Mouse (Mus musculus): ENCODE data around the gene Rsbn1l. TPM values are rescaled to one million over a fixed set of nuclear protein-coding genes. Genes with fewer than 3 reads are reported as not detected.

The Rsbn1l gene
- polyA plus RNA-seq (2014; fragmentation: Illumina TruSeq; extraction: RNeasy Lipid Tissue Mini Kit (QIAGEN cat#74804); ENCODE audit: low replicate concordance), result 43.8 TPM

GRCm38 (mm10) chr5:20956298-20956697 is at the start of gene Rsbn1l:
TSS of gene Rsbn1l (minus strand) at chr5:20956398.

GRCm38 (mm10) chr5:20881915-20882800 is 74.0 kb downstream of the Rsbn1l start, which contains the start of the genes Phtf2 and Tmem60:
TSS of gene Phtf2 (minus strand) at chr5:20882124.
TSS of gene Tmem60 (plus strand) at chr5:20882191.

Other genes starting within 250 kb of the Rsbn1l start
- 7.1 TPM for gene Phtf2, start 74.3 kb downstream of the Rsbn1l start, polyA plus RNA-seq (2014; fragmentation: Illumina TruSeq; extraction: RNeasy Lipid Tissue Mini Kit (QIAGEN cat#74804); ENCODE audit: low replicate concordance)
- 28.5 TPM for gene Tmem60, start 74.2 kb downstream of the Rsbn1l start, polyA plus RNA-seq (2014; fragmentation: Illumina TruSeq; extraction: RNeasy Lipid Tissue Mini Kit (QIAGEN cat#74804); ENCODE audit: low replicate concordance)
- 108 TPM for gene Ptpn12, start 99.5 kb upstream of the Rsbn1l start, polyA plus RNA-seq (2014; fragmentation: Illumina TruSeq; extraction: RNeasy Lipid Tissue Mini Kit (QIAGEN cat#74804); ENCODE audit: low replicate concordance)
- gene Gsap, start 229.9 kb upstream of the Rsbn1l start, polyA plus RNA-seq (2014; fragmentation: Illumina TruSeq; extraction: RNeasy Lipid Tissue Mini Kit (QIAGEN cat#74804); ENCODE audit: low replicate concordance), result 5.3 TPM

Data from small intestine, adult 10 weeks (tissue).